Mouse (Mus musculus) thymus, postnatal 14 days (tissue): ENCODE results near the gene Htra1.
A peak's percentile ranks its signal among the peaks of the same experiment; 100 is the strongest.

Experiments used
- DNase-seq: peaks from one replicate; pipeline ENCODE4 v3.0.0; 2021

Htra1 gene

GRCm38 (mm10) chr7:130968537-130968936, 32.6 kb downstream of the Htra1 start:
- DNase-seq: no peak

GRCm38 (mm10) chr7:130969076-130969475, 33.2 kb downstream of the Htra1 start:
- DNase-seq: no peak

- DNase-seq: no peak
Observed at GRCm38 (mm10) chr7:130969507-130969906, 33.6 kb downstream of the Htra1 start.

- DNase-seq: no peak
Observed at GRCm38 (mm10) chr7:130972767-130973166, 36.9 kb downstream of the Htra1 start.

- no peak for DNase-seq
Observed at GRCm38 (mm10) chr7:130976305-130976935, 40.5 kb downstream of the Htra1 start.

- DNase-seq: no peak
Observed at GRCm38 (mm10) chr7:130977794-130978521, 42.0 kb downstream of the Htra1 start.

GRCm38 (mm10) chr7:130978545-130978944, 42.6 kb downstream of the Htra1 start:
- no peak for DNase-seq

- DNase-seq: no peak
Observed at GRCm38 (mm10) chr7:130980130-130980529, 44.2 kb downstream of the Htra1 start.

- DNase-seq: peak; percentile 42
Observed at GRCm38 (mm10) chr7:130982371-130982770, 46.5 kb downstream of the Htra1 start.

- no peak for DNase-seq
Observed at GRCm38 (mm10) chr7:130982881-130983280, 47.0 kb downstream of the Htra1 start.

GRCm38 (mm10) chr7:130984294-130984693, 48.4 kb downstream of the Htra1 start:
- DNase-seq: no peak

GRCm38 (mm10) chr7:130985193-130985592, 49.3 kb downstream of the Htra1 start:
- DNase-seq: no peak

GRCm38 (mm10) chr7:130985716-130986115, 49.8 kb downstream of the Htra1 start:
- no peak for DNase-seq

- DNase-seq: no peak
Observed at GRCm38 (mm10) chr7:130988146-130988545, 52.2 kb downstream of the Htra1 start.

GRCm38 (mm10) chr7:130989371-130989770, 53.5 kb downstream of the Htra1 start:
- DNase-seq: peak; percentile 19

GRCm38 (mm10) chr7:130991174-130991789, 55.4 kb downstream of the Htra1 start:
- DNase-seq: no peak

GRCm38 (mm10) chr7:130993907-130994306, 58.0 kb downstream of the Htra1 start:
- DNase-seq: no peak

GRCm38 (mm10) chr7:131001976-131002726, 66.2 kb downstream of the Htra1 start:
- no peak for DNase-seq

GRCm38 (mm10) chr7:131004071-131004470, 68.2 kb downstream of the Htra1 start:
- DNase-seq: peak; percentile 71

- DNase-seq: no peak
Observed at GRCm38 (mm10) chr7:131007221-131007620, 71.3 kb downstream of the Htra1 start.

- no peak for DNase-seq
Observed at GRCm38 (mm10) chr7:131009178-131009577, 73.3 kb downstream of the Htra1 start.

GRCm38 (mm10) chr7:131011901-131012300, 76.0 kb downstream of the Htra1 start:
- DNase-seq: no peak

GRCm38 (mm10) chr7:131019181-131019580, 83.3 kb downstream of the Htra1 start:
- no peak for DNase-seq
